Mouse (Mus musculus): ENCODE data around the gene Rsph1. TPM values are rescaled to one million over a fixed set of nuclear protein-coding genes. Genes with fewer than 3 reads are reported as not detected.

Gene Rsph1
- total RNA-seq, 2 experiments from 2014 or later = 10.0 to 12.5 TPM

GRCm38 (mm10) chr17:31305776-31306120 lies 28.6 kb upstream of the Rsph1 start:
- DNase-seq = no peak
- intact Hi-C loops (cut with DNase I; ENCODE audit: low total_unique reads) = loop anchor here (5.0 kb wide), 1 partner anchor 33 kb away; no protein-coding TSS in a partner anchor

GRCm38 (mm10) chr17:31304895-31305775 lies 28.0 kb upstream of the Rsph1 start:
- intact Hi-C loops (cut with DNase I; ENCODE audit: low total_unique reads) = loop anchor here (5.0 kb wide), 1 partner anchor 33 kb away; no protein-coding TSS in a partner anchor
- peak; percentile 48 for DNase-seq

- no peak for DNase-seq
- intact Hi-C loops (cut with DNase I; ENCODE audit: low total_unique reads) = no loop called here
Observed at GRCm38 (mm10) chr17:31303401-31303800, 26.2 kb upstream of the Rsph1 start.

GRCm38 (mm10) chr17:31300736-31301135 lies 23.6 kb upstream of the Rsph1 start:
- intact Hi-C loops (cut with DNase I; ENCODE audit: low total_unique reads) = no loop called here
- no peak for DNase-seq

GRCm38 (mm10) chr17:31299981-31300380 lies 22.8 kb upstream of the Rsph1 start:
- intact Hi-C loops (cut with DNase I; ENCODE audit: low total_unique reads) = no loop called here
- DNase-seq = no peak

- no peak for DNase-seq
- intact Hi-C loops (cut with DNase I; ENCODE audit: low total_unique reads) = no loop called here
Observed at GRCm38 (mm10) chr17:31298419-31299209, 21.4 kb upstream of the Rsph1 start.

- peak; percentile 54 for DNase-seq
- intact Hi-C loops (cut with DNase I; ENCODE audit: low total_unique reads) = no loop called here
Observed at GRCm38 (mm10) chr17:31297521-31297939, 20.3 kb upstream of the Rsph1 start.

GRCm38 (mm10) chr17:31295892-31296781 lies 19.0 kb upstream of the Rsph1 start:
- intact Hi-C loops (cut with DNase I; ENCODE audit: low total_unique reads) = no loop called here
- DNase-seq = peak; percentile 84

GRCm38 (mm10) chr17:31295215-31295891 lies 18.2 kb upstream of the Rsph1 start:
- intact Hi-C loops (cut with DNase I; ENCODE audit: low total_unique reads) = no loop called here
- DNase-seq = no peak

GRCm38 (mm10) chr17:31294363-31295214 lies 17.4 kb upstream of the Rsph1 start:
- no peak for DNase-seq
- intact Hi-C loops (cut with DNase I; ENCODE audit: low total_unique reads) = no loop called here

GRCm38 (mm10) chr17:31290859-31291258 lies 13.7 kb upstream of the Rsph1 start:
- DNase-seq = no peak
- intact Hi-C loops (cut with DNase I; ENCODE audit: low total_unique reads) = no loop called here

- intact Hi-C loops (cut with DNase I; ENCODE audit: low total_unique reads) = no loop called here
- DNase-seq = no peak
Observed at GRCm38 (mm10) chr17:31290311-31290710, 13.1 kb upstream of the Rsph1 start.

GRCm38 (mm10) chr17:31288999-31289726 lies 12.0 kb upstream of the Rsph1 start:
- DNase-seq = no peak
- intact Hi-C loops (cut with DNase I; ENCODE audit: low total_unique reads) = no loop called here

- intact Hi-C loops (cut with DNase I; ENCODE audit: low total_unique reads) = no loop called here
- DNase-seq = no peak
Observed at GRCm38 (mm10) chr17:31287216-31287615, 10.0 kb upstream of the Rsph1 start.

- intact Hi-C loops (cut with DNase I; ENCODE audit: low total_unique reads) = no loop called here
- no peak for DNase-seq
Observed at GRCm38 (mm10) chr17:31286492-31286891, 9.3 kb upstream of the Rsph1 start, which contains the start of gene Slc37a1. Gene Slc37a1 (plus strand): TSS chr17:31286792.

GRCm38 (mm10) chr17:31285867-31286266 lies 8.7 kb upstream of the Rsph1 start:
- no peak for DNase-seq
- intact Hi-C loops (cut with DNase I; ENCODE audit: low total_unique reads) = no loop called here

GRCm38 (mm10) chr17:31282687-31283053 lies 5.5 kb upstream of the Rsph1 start:
- intact Hi-C loops (cut with DNase I; ENCODE audit: low total_unique reads) = no loop called here
- no peak for DNase-seq

Measured in gastrocnemius, postnatal 14 days (tissue).